Mouse (Mus musculus) kidney, adult 9 months (tissue): ENCODE results near the gene Tmem248.
"Not testable (repeated sequence)": the region's sequence is repeated elsewhere in the genome, so short reads cannot be mapped to it uniquely, and the experiment has no call there.

Experiments
- DNase-seq: peaks from one replicate; pipeline ENCODE4 v3.0.0; 2022

Gene Tmem248

GRCm38 (mm10) chr5:130204560-130204959, 12.3 kb upstream of the Tmem248 start:
- DNase-seq, result no peak

- no peak for DNase-seq
Observed at GRCm38 (mm10) chr5:130205441-130206023, 11.3 kb upstream of the Tmem248 start.

- DNase-seq, result no peak
Observed at GRCm38 (mm10) chr5:130207299-130207698, 9.6 kb upstream of the Tmem248 start.

- no peak for DNase-seq
Observed at GRCm38 (mm10) chr5:130212956-130213355, 3.9 kb upstream of the Tmem248 start.

GRCm38 (mm10) chr5:130217406-130217805, 525 bp downstream of the Tmem248 start:
- DNase-seq, result peak; percentile 38

GRCm38 (mm10) chr5:130218336-130218735, 1.5 kb downstream of the Tmem248 start:
- DNase-seq, result no peak

- DNase-seq, result peak; percentile 37
Observed at GRCm38 (mm10) chr5:130221316-130221715, 4.4 kb downstream of the Tmem248 start.

GRCm38 (mm10) chr5:130221760-130222145, 4.9 kb downstream of the Tmem248 start:
- DNase-seq, result no peak

GRCm38 (mm10) chr5:130222146-130223004, 5.5 kb downstream of the Tmem248 start:
- peak; percentile 94 for DNase-seq

- no peak for DNase-seq
Observed at GRCm38 (mm10) chr5:130226790-130227189, 9.9 kb downstream of the Tmem248 start.

- DNase-seq, result no peak
Observed at GRCm38 (mm10) chr5:130228120-130228519, 11.2 kb downstream of the Tmem248 start.

- no peak for DNase-seq
Observed at GRCm38 (mm10) chr5:130236302-130236701, 19.4 kb downstream of the Tmem248 start.

GRCm38 (mm10) chr5:130239236-130239635, 22.4 kb downstream of the Tmem248 start:
- peak; percentile 84 for DNase-seq

- no peak for DNase-seq
Observed at GRCm38 (mm10) chr5:130239856-130240255, 23.0 kb downstream of the Tmem248 start.

- no peak for DNase-seq
Observed at GRCm38 (mm10) chr5:130241426-130241825, 24.5 kb downstream of the Tmem248 start.

GRCm38 (mm10) chr5:130247823-130248222, 30.9 kb downstream of the Tmem248 start:
- DNase-seq, result no peak

- peak; percentile 70 for DNase-seq
Observed at GRCm38 (mm10) chr5:130254164-130255016, 37.5 kb downstream of the Tmem248 start.

- DNase-seq, result peak; percentile 99
Observed at GRCm38 (mm10) chr5:130255017-130255720, 38.3 kb downstream of the Tmem248 start, which contains the start of the genes Sbds and Tyw1. Gene Sbds, minus strand, starts transcription at chr5:130255530. Gene Tyw1, plus strand, starts transcription at chr5:130255619.

GRCm38 (mm10) chr5:130255799-130256525, 39.1 kb downstream of the Tmem248 start:
- DNase-seq, result not testable (repeated sequence)

- DNase-seq, result peak; percentile 99
Observed at GRCm38 (mm10) chr5:130256678-130257271, 39.9 kb downstream of the Tmem248 start.

- DNase-seq, result no peak
Observed at GRCm38 (mm10) chr5:130257303-130257702, 40.4 kb downstream of the Tmem248 start.
